Mouse (Mus musculus) heart, adult 9 months (tissue): Measurements from ENCODE around the gene Mapk1ip1.

Experiments used
- DNase-seq, 2 experiments: peaks; one replicate each; pipeline ENCODE4 v3.0.0; 2022; ENCODE audit warnings: low spot score in 2 of 2

The Mapk1ip1 gene

GRCm38 (mm10) chr7:138845544-138846391 is at the start of gene Mapk1ip1, which contains the start of gene Ppp2r2d:
TSS of gene Mapk1ip1 (minus strand) at chr7:138846273.
TSS of gene Ppp2r2d (plus strand) at chr7:138846079.
- DNase-seq, result peak; percentile 96 to 97

DNA sequence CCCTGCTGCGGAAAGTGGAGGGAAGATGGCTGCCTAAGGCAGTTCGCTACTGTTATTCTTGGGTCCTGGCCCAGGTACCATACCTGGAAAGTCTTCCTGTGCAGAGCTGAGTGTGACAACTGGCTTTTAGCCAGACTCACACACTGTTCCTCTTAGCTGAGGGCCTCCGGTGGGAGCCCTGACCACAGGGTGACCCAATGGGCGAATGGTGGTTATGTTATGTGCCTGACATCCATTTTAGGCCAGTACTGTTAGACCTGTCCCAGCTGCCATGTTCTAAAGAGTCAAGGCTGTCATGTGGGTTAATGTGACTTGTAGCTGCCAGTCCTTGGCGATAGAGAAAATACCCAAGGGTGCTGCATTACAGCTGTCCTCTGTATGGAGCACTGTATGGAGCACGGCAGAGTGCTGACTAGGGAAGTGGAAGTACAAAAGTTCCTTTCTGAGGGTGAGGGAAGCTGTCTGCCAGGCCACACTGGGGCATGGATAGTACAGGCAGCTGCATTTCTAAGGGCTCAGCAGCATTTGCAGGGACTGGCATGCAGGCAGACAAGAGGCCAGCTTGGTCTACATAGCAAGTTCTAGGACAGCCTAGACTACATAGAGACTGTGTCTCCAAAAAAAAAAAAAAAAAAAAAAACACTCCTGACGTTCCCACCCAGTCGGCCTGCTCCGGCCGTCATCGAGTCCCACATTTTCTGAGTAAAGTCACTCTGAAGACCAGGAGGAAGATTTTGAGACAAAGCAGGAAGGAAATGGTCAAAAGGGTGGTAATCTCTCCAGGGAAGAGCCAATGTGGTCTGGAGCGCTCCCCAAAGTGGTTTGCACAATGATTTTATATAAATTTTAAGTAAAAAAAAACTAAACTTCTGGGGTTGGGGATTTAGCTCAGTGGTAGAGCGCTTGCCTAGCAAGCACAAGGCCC is 39.6 kb upstream of the Mapk1ip1 start:
- no peak for DNase-seq

- DNase-seq, result no peak
Measured at GRCm38 (mm10) chr7:138883724-138884123, 37.7 kb upstream of the Mapk1ip1 start.

GRCm38 (mm10) chr7:138875031-138875430 is 29.0 kb upstream of the Mapk1ip1 start:
- no peak for DNase-seq

DNA sequence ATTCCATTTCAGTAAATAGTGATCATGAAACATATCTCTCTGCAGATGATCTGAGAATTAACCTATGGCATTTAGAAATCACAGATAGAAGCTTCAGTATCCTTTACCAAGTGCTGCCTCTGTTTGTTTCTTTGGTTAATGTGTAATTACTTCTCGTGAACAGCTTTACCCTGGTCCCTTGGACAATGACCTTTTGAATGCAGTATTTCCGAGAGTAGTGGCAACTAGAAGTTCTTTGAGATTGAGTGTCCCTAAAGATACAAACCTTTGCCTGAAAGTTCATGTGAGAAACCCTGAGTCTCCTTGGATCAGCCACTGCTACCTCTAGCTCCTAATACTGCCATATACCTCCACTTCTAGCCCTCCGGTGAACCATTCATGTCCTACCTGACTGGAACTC is 26.9 kb upstream of the Mapk1ip1 start:
- no peak for DNase-seq

DNA sequence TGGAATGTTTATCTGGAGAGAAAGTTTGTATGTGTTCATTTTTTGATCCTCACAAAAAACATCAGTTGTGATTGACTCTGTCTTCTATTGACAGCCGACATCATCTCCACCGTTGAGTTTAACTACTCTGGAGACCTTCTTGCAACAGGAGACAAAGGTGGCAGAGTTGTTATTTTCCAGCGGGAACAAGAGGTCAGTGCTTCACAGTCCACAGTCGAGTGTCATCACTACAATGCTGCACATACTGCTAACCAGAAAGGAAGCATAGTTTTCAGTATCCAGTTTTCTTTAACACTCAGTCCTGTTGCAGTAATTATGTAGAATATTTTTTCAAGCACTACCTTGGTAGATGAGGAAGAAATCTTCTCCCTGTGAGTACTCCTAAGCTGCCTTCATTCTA is 22.2 kb upstream of the Mapk1ip1 start:
- no peak for DNase-seq

DNA sequence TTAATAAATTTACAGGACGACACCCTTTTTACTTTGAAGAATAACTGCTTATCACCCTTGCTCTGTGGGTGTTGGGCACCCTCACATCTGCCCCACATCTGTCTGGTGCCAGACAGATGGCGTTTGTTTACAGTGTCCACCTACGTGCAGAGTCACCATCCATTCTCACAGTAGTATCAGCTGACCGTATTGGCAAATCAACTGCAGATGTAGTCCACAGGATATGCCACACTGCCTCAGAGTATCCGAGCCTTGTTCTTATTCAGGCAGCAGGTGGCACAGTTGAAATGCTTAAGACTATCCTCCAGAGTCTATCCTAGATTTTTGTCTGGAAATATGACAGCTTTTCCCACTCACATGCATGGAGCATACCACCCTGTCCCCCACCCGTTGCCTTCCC is 21.2 kb upstream of the Mapk1ip1 start:
- DNase-seq, result no peak

DNA sequence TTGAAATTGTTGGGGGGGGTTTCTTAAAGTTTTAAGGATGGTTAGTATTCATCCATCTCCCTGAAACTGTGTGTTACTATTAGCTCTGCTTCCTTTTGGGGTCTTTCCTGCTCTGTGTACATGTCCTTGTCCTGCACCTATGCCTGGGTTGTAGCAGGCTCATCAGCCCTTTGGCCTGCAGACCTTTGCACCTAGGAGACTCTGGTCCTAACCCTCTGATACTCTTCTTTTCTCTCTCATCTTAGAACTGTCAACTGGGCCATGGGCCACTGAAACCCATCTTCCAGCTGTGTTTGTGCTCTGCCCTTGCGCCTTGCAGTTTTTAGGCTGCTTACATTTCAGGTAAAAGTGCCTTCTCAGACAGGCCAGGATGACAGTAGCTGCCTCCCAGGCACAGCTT is 18.7 kb upstream of the Mapk1ip1 start:
- no peak for DNase-seq

DNA sequence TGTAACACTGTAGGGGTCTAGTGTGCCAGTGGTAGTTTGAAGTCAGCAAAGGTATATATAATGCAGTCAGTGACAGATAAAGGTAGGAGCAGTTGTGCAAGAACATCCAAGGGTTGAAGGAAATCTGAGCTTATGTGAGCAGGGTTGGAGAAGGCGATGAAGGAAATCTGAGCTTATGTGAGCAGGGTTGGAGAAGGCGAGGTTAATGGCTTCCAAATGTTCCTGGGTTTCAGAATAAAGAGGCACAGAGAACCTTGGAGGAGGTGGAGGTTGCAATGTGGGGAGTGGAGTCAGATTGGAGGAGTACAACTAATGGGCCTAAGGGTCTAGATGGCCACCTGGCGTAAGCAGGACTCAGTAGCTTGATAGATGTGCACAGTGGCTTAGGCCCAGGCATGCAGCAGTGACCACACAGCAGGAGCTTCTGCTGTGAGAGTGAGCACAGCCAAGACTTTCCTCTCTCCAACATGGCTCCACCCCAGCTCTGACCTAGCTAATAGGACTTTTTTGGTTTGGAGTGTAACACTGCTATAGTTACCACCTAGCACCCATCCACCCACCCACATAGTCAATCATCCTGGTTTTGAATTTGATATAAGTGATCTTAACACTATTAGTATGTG is 18.0 kb upstream of the Mapk1ip1 start:
- DNase-seq, result no peak

GRCm38 (mm10) chr7:138856670-138857069 is 10.6 kb upstream of the Mapk1ip1 start:
- no peak for DNase-seq

DNA sequence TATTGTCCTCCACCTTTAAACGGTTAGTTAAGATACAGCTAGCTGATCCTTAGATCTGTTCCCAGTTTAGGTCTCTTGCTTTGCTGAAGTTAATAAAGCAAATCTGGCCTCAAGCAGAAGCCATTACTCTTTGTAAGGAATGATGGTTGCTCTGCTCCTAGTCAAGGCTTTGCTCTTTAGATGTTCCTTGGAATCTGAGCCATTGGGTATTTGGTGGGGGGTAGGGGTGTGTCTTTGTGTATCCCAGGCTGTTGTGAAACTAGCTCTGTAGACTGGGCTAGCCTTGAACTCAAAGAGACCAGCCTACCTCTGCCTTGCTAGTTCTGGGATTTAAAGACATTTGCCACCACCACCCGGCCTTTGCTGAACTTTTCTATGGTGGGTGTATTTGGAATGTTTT is 8.1 kb upstream of the Mapk1ip1 start:
- DNase-seq, result no peak

DNA sequence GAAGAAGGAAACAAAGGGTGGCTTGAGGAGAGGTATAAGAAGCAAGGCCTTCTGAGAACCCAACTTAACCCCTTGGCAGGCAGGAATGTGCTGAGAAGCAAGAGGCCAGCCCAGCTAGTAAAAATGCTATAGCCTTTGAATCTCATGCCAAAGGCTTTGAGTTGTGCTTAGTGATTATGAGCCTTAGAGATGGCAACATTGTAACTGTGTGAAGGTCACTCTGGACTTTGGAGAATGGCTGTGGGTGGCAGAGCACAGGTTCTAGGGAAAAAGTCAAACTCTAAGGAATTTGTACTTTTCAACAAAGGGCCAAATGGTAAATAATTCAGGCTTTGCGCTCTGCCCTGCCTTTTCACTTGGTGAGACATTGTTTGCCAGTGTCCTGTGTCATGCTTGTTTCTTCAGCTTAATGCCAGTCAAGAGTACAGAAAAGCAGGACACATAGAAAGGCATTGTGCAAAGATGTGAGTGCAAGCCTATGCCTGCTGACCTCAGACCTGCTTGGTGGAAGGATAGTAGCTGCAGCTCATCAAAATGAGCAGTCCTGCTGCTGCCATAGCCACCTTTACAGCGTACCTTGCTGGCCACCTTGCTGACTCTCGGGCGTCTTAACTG is 7.5 kb upstream of the Mapk1ip1 start:
- DNase-seq, result no peak

DNA sequence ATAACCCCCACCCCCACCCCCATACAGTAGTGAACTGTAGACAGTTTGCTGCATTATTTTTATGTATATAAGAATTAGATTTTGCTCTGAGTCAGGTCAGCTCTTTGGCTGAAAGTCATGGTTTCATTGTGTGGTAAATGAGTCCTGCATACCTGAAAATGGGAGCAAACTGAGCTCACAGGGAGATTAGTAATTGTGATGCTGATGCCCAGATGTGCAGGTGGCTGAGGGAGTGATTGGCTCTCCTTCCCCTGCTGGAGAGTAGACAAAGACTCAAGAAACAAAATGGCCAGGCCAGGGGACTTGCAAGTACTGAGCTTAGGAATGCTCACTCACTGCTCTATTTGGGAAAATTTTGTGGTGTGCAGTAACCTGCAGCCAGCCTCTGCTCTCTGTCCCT is 4.0 kb upstream of the Mapk1ip1 start:
- no peak for DNase-seq

DNA sequence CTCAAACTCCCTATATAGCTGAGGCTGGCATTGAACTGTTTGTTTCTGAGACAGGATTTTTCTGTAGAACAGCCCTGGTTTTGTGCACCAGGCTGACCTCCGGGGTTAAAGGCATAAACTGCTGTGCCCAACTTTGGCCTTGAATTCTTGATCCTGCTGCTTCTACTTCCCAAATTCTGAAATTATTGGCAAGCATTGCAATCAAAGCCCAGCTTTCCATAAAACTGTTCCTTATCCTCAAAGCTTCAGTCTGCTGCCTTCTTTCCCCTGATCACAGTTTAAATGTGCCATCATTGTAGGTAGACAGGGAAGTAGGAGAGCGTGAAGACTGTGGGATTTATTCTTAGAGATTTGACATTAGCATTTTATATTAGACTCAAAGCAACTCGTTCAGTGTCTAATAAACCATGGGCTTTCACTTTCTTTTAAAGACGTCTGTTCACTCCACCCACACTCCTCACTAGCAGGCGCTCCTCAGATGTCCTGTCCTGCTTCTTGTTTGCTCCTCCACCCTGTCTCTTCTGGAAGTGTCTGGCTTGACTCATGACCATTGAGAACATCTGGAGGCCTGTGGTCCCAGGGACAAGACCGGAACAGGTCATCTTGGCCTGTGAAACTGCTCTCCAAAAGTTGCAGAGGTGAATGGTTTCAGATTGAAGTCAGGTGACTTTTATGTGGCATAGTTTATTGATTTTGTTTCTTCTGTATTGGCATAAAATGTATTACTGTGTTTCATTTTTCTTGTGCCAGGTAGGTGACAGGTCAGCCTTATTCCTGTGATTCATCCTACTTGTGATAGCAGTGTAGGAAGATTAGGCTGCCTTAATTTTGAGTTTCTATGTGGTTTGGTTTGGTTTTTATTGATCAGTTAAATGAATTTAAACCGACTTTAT is 2.2 kb upstream of the Mapk1ip1 start:
- DNase-seq, result no peak

- no peak for DNase-seq
Measured at GRCm38 (mm10) chr7:138847316-138848027, 1.4 kb upstream of the Mapk1ip1 start.

DNA sequence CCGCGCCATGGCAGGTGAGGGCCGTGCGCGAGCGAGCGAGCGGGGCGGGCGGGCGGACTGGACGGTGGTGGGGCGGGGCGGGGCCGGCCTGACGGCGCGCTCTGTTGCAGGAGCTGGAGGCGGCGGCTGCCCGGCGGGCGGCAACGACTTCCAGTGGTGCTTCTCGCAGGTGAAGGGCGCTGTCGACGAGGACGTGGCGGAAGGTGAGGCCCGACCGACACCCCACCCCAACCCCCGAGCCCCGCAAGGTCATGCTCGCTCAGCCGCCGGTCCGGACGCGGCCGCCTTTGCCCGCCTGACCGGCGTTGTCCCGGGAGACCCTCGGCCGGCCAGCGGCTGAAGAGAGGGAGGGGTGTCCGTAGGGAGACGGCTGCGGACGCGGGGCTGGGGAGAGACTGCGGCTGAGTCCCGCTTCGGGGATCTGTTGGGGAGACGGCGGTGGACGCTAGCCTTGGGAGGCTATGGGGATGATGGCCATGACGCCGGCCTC is 474 bp upstream of the Mapk1ip1 start:
- DNase-seq, result no peak

DNA sequence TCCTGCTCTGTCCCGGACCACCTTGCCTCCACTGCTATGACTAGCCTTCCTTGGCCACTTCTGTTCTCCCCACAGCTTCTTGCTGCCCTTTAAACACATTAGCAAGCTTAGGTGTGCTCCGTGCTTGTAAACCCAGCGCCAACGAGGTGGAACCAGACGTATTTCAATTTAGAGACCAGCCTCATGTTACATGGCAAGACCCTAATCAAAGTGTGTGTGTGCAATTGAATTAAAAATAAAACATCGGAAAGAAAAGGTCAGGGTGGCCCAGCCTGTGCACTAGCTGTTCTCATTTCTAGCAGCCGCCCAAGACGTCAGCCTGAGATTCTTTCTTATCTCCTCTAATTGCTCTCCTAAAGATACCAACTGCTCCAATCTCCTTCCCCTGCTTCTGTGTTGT is 962 bp downstream of the Mapk1ip1 start:
- DNase-seq, result no peak

- no peak for DNase-seq
Measured at GRCm38 (mm10) chr7:138843421-138843820, 2.7 kb downstream of the Mapk1ip1 start.

DNA sequence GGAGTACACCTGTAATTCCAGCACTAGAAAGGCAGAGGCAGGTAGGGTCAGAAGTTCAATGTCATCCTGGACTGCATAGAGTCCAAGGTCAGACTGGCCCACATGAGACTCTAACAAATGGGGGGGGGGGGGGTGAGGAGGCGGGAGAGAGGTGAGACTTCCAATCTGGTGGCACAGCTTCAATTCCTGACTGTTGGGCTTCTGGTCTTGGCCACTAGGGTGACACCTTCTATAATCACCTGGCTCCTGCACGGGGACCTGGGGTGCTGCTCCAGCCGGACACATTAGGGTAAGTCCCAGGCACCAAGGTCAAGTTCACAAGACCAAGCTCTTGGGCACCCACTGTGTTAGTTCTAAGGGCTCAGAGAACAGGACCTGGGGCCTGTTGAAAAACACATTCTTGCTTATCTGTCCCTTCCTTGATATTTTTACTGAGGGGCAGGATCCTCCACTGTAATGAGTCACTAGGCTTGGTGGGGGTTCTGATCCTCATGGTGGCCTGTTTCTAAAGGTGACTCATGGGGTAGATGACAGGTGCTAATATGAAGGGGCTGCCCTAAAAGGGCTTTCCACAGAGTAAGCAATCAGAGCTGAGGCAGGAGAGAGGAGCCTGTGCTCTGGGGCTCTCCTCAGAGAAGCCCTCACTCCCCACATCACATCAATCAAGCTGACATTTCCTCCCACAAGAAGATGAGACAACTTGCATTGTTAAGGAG is 4.5 kb downstream of the Mapk1ip1 start:
- no peak for DNase-seq
